Mouse (Mus musculus) cerebellum, adult 11-12 months (tissue): ENCODE results near the gene Efcab5.
A peak's percentile ranks its signal among the peaks of the same experiment; 100 is the strongest.

Experiments used
- DNase-seq: peaks from one replicate; pipeline ENCODE4 v3.0.0; 2022

The Efcab5 gene

GRCm38 (mm10) chr11:77188868-77189267, at the start of gene Efcab5:
TSS of gene Efcab5 (minus strand) at chr11:77188968.
- no peak for DNase-seq

- no peak for DNase-seq
Measured at GRCm38 (mm10) chr11:77235267-77235666, 46.5 kb upstream of the Efcab5 start.

- DNase-seq, result no peak
Measured at GRCm38 (mm10) chr11:77231514-77231913, 42.7 kb upstream of the Efcab5 start.

- DNase-seq, result no peak
Measured at GRCm38 (mm10) chr11:77230765-77231164, 42.0 kb upstream of the Efcab5 start.

- peak; percentile 45 for DNase-seq
Measured at GRCm38 (mm10) chr11:77216761-77217130, 28.0 kb upstream of the Efcab5 start.

- peak; percentile 86 for DNase-seq
Measured at GRCm38 (mm10) chr11:77215951-77216760, 27.4 kb upstream of the Efcab5 start, which contains the start of gene Ssh2. TSS of gene Ssh2 (plus strand) at chr11:77216287.

GRCm38 (mm10) chr11:77215483-77215882, 26.7 kb upstream of the Efcab5 start:
- no peak for DNase-seq

GRCm38 (mm10) chr11:77214755-77215154, 26.0 kb upstream of the Efcab5 start:
- peak; percentile 48 for DNase-seq

GRCm38 (mm10) chr11:77214142-77214692, 25.4 kb upstream of the Efcab5 start:
- no peak for DNase-seq

- DNase-seq, result no peak
Measured at GRCm38 (mm10) chr11:77200703-77201102, 11.9 kb upstream of the Efcab5 start.

- no peak for DNase-seq
Measured at GRCm38 (mm10) chr11:77199636-77200035, 10.9 kb upstream of the Efcab5 start.

GRCm38 (mm10) chr11:77196181-77197143, 7.7 kb upstream of the Efcab5 start:
- DNase-seq, result no peak

GRCm38 (mm10) chr11:77195360-77196109, 6.8 kb upstream of the Efcab5 start:
- no peak for DNase-seq

- DNase-seq, result no peak
Measured at GRCm38 (mm10) chr11:77194762-77195161, 6.0 kb upstream of the Efcab5 start.

- DNase-seq, result no peak
Measured at GRCm38 (mm10) chr11:77193941-77194553, 5.3 kb upstream of the Efcab5 start.

GRCm38 (mm10) chr11:77193410-77193809, 4.6 kb upstream of the Efcab5 start:
- DNase-seq, result no peak

- no peak for DNase-seq
Measured at GRCm38 (mm10) chr11:77184926-77185325, 3.8 kb downstream of the Efcab5 start.

GRCm38 (mm10) chr11:77182616-77183015, 6.2 kb downstream of the Efcab5 start:
- DNase-seq, result no peak

- no peak for DNase-seq
Measured at GRCm38 (mm10) chr11:77182041-77182440, 6.7 kb downstream of the Efcab5 start.

- DNase-seq, result no peak
Measured at GRCm38 (mm10) chr11:77181528-77181927, 7.2 kb downstream of the Efcab5 start.

GRCm38 (mm10) chr11:77180886-77181285, 7.9 kb downstream of the Efcab5 start:
- DNase-seq, result peak; percentile 7

- no peak for DNase-seq
Measured at GRCm38 (mm10) chr11:77179771-77180170, 9.0 kb downstream of the Efcab5 start.
